Mouse (Mus musculus) testis, adult 2 months (tissue): Measurements from ENCODE around the gene Slc26a10.

Experiments used
- CTCF ChIP-seq: fragments of 200-500 bp; IDR thresholded peaks from 2 replicates; pipeline ENCODE4 v1.5.1; 2012; ENCODE audit warnings: low read depth, mild to moderate bottlenecking, inconsistent platforms, low read length, moderate library complexity; ENCODE audit not compliant: control insufficient read depth, insufficient read depth, insufficient replicate concordance
- POLR2A ChIP-seq: fragments of 200-500 bp; IDR thresholded peaks from 2 replicates; pipeline ENCODE4 v1.6.1; 2012; ENCODE audit warnings: low read depth, mild to moderate bottlenecking, inconsistent platforms, low read length, moderate library complexity; ENCODE audit not compliant: control insufficient read depth

DNA sequence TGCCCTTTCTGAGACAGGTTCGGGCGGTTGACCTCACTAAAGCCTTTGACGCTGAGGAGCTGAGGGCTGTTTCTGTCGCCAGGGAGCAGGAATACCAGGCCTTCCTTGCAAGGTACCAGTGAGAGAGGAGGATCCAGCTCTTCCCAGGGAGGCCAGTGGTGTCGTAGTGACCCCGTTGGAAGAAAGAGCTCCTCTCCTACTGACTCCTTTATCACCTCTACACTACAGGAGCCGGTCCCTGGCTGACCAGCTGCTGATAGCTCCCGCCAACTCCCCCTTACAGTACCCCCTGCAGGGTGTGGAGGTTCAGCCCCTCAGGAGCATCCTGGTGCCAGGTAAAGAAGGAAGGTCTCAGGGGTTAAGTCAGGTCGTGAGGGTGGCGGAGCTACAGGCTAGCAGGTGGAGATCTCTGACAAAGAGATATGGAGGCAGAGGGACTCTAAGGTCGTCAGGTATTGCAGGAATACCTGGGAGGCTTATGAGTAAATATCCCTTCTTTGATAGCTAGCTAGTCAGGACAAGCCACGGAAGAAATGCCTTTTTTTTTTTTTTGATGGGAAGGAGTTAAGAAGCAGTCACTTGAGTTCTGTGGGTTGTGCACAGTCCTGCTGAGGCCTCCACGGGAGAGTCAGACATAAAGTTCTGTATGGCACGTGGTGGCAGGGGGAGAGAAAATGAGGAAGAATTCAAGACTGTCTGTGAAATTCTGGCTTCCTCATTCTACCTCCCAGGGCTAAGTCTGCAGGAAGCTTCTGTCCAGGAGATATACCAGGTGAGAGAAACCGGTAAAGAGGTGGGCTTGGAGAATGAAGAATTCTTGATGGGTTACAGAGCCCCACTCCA is 13.5 kb downstream of the Slc26a10 start:
- TF ChIP-seq CTCF (no peak), POLR2A (no peak)
